21 mouse cellular contexts compared by ENCODE assay signal in the genomic region with DNA sequence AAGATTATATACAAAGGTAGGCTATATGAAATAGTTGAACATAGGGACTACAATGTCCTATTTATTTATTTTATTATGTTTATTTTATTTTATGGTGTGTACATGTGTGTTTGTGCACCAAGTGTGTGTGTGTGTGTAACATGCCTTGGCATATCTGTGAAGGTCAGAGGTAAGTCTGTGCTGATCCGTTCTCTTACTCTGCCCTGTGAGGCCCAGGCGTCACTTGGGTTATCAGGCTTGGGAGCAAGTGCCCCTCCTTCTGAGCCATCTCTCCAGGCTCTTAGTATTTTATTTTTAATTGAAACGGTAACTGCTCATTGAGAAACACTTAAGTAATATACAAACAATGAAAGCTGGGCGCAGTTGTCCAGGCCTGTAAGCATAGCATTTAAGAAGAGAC. TPM values are rescaled to one million over a fixed set of nuclear protein-coding genes. Genes with fewer than 3 reads are reported as not detected.
"Had no signal": no experiment of that assay in that cellular context is flagged by ENCODE, and none has a peak within 500 bp of the region (broad histone marks: within the 10 kb centered on the region; RNA-seq: fewer than 3 reads in every experiment).

No protein-coding gene starts in this region.

- ATAC-seq: intestine, postnatal 0 days; lung, postnatal 0 days; midbrain, embryonic 13.5 days; midbrain, embryonic 16.5 days had no signal

- H3K9ac ChIP-seq: limb, embryonic 13.5 days; lung, embryonic 14.5 days; midbrain, embryonic 13.5 days; neural tube, embryonic 13.5 days; stomach, embryonic 15.5 days had no signal

- H3K27ac ChIP-seq: kidney, postnatal 0 days; layer of hippocampus, adult 2 months; limb, embryonic 13.5 days; midbrain, embryonic 10.5 days; midbrain, embryonic 13.5 days; neural tube, embryonic 13.5 days; stomach, embryonic 15.5 days had no signal

- H3K4me3 ChIP-seq: layer of hippocampus, adult 2 months; limb, embryonic 13.5 days; megakaryocyte, embryonic 14.5 days; midbrain, embryonic 10.5 days; midbrain, embryonic 13.5 days; myocyte; neural tube, embryonic 13.5 days; stomach, embryonic 15.5 days had no signal

- H3K36me3 ChIP-seq: limb, embryonic 13.5 days; midbrain, embryonic 10.5 days; midbrain, embryonic 13.5 days; neural tube, embryonic 13.5 days; stomach, embryonic 15.5 days had no signal

- H3K4me1 ChIP-seq: limb, embryonic 13.5 days; midbrain, embryonic 13.5 days; neural tube, embryonic 13.5 days; stomach, embryonic 15.5 days had no signal

- H3K27me3 ChIP-seq: limb, embryonic 13.5 days; midbrain, embryonic 13.5 days; neural tube, embryonic 13.5 days; stomach, embryonic 15.5 days had no signal

- H3K4me2 ChIP-seq: limb, embryonic 13.5 days; lung, embryonic 14.5 days; midbrain, embryonic 13.5 days; neural tube, embryonic 13.5 days; stomach, embryonic 15.5 days had no signal

- DNase-seq: kidney, adult 2 months; kidney, postnatal 25 days; layer of hippocampus, adult 9-11 months; lung, embryonic 14.5 days; retina, postnatal 1 day; right cerebral cortex, postnatal 25 days; spleen, adult 18-20 months; thymus, postnatal 36 days had no signal

- H3K9me3 ChIP-seq: limb, embryonic 13.5 days; megakaryocyte, embryonic 14.5 days; midbrain, embryonic 10.5 days; midbrain, embryonic 13.5 days; neural tube, embryonic 13.5 days; stomach, embryonic 15.5 days had no signal

RNA-seq across cellular contexts. Expression of a gene that starts 45.4 kb away (rescaled TPM):
- total RNA-seq: monocyte, adult 5-6 weeks had no signal
